Comparison of ENCODE assay signal across 17 mouse cellular contexts in genomic region chr15:86415951-86416350, GRCm38 (mm10).
DNase-seq lines count a peak whose midpoint lies in the region; ATAC-seq and TF ChIP-seq lines count a peak whose summit lies in the region.
"Had no signal": no experiment of that assay in that cellular context is flagged by ENCODE, and none has a peak within 500 bp of the region (broad histone marks: within the 10 kb centered on the region; RNA-seq: fewer than 3 reads in every experiment).

No protein-coding gene starts in this region.

- no peaks in the 10 kb centered on the region for H3K9me3 ChIP-seq in forebrain, embryonic 10.5 days
- no peaks in the 10 kb centered on the region for H3K9me3 ChIP-seq in forebrain, embryonic 15.5 days
- H3K9me3 ChIP-seq in hindbrain, embryonic 16.5 days (ENCODE audit: control insufficient read depth, low read length): no peaks in the 10 kb centered on the region
- no peaks in the 10 kb centered on the region for H3K9me3 ChIP-seq in neural tube, embryonic 13.5 days
- H3K9me3 ChIP-seq: limb, embryonic 13.5 days had no signal

- peak; percentile 21 for DNase-seq in forebrain, embryonic 10.5 days (ENCODE audit: extremely low spot score, low spot score)
- DNase-seq in spleen, postnatal 10 days (ENCODE audit: low spot score in 2 of 2): no peak
- no peak for DNase-seq in left cerebral cortex, adult 2 months (ENCODE audit: extremely low spot score in 1 of 2, low spot score in 2 of 2)
- DNase-seq in left cerebral cortex, postnatal 25 days (ENCODE audit: low spot score in 2 of 2): no peak
- DNase-seq: adrenal gland, adult 2 months; cerebellum, adult 18-20 months; heart, adult 11 months; kidney, adult 8-10 months; kidney, postnatal 36 days; layer of hippocampus, postnatal 36 days; right cerebral cortex, postnatal 25 days; thymus, adult 18-20 months had no signal

- TF ChIP-seq CTCF in left cerebral cortex, adult 2 months (IDR thresholded peaks at IDR 0.05): no peak

- no peak overlapping the region for H3K4me3 ChIP-seq in forebrain, embryonic 10.5 days
- no peak overlapping the region for H3K4me3 ChIP-seq in forebrain, embryonic 15.5 days
- no peak overlapping the region for H3K4me3 ChIP-seq in hindbrain, embryonic 16.5 days (ENCODE audit: low read length)
- H3K4me3 ChIP-seq in neural tube, embryonic 13.5 days: no peak overlapping the region
- no peak overlapping the region for H3K4me3 ChIP-seq in left cerebral cortex, adult 2 months
- H3K4me3 ChIP-seq: erythroblast, embryonic 14.5 days; limb, embryonic 13.5 days had no signal

- ATAC-seq in forebrain, embryonic 15.5 days (replicated peaks): peak; percentile 56
- ATAC-seq in hindbrain, embryonic 16.5 days: no peak; the same call in 1 of the 2 replicates
- ATAC-seq in neural tube, embryonic 13.5 days (ENCODE audit: low read depth): no peak

- peaks cover 65% of the 10 kb centered on the region for H3K4me1 ChIP-seq in forebrain, embryonic 10.5 days
- H3K4me1 ChIP-seq in forebrain, embryonic 15.5 days: peaks cover 58% of the 10 kb centered on the region
- peaks cover 28% of the 10 kb centered on the region for H3K4me1 ChIP-seq in hindbrain, embryonic 16.5 days (ENCODE audit: control insufficient read depth, insufficient read depth, low read depth, low read length)
- peaks cover 62% of the 10 kb centered on the region for H3K4me1 ChIP-seq in neural tube, embryonic 13.5 days (replicated peaks)

- H3K27me3 ChIP-seq in forebrain, embryonic 10.5 days (ENCODE audit: poor library complexity, severe bottlenecking): peaks cover 86% of the 10 kb centered on the region
- no peaks in the 10 kb centered on the region; the same call in 1 of the 2 replicates for H3K27me3 ChIP-seq in forebrain, embryonic 15.5 days
- 0 out of 2 replicates have a peak, but pooled peaks cover 2% of the 10 kb centered on the region for H3K27me3 ChIP-seq in hindbrain, embryonic 16.5 days (replicated peaks; ENCODE audit: control insufficient read depth, insufficient read depth, low read length)
- peaks cover 22% of the 10 kb centered on the region; the same call in 1 of the 2 replicates for H3K27me3 ChIP-seq in neural tube, embryonic 13.5 days
- H3K27me3 ChIP-seq: limb, embryonic 13.5 days had no signal

- no peak overlapping the region for H3K9ac ChIP-seq in forebrain, embryonic 15.5 days (replicated peaks)
- no peak overlapping the region for H3K9ac ChIP-seq in hindbrain, embryonic 16.5 days (ENCODE audit: low read depth, low read length)
- no peak overlapping the region for H3K9ac ChIP-seq in neural tube, embryonic 13.5 days
- H3K9ac ChIP-seq: limb, embryonic 13.5 days had no signal

- H3K36me3 ChIP-seq in forebrain, embryonic 10.5 days (replicated peaks): no peaks in the 10 kb centered on the region
- no peaks in the 10 kb centered on the region for H3K36me3 ChIP-seq in forebrain, embryonic 15.5 days
- no peaks in the 10 kb centered on the region for H3K36me3 ChIP-seq in hindbrain, embryonic 16.5 days (ENCODE audit: control insufficient read depth, insufficient read depth, low read length)
- H3K36me3 ChIP-seq in neural tube, embryonic 13.5 days: no peaks in the 10 kb centered on the region
- H3K36me3 ChIP-seq: limb, embryonic 13.5 days had no signal

- peak overlapping the region; percentile 78 for H3K27ac ChIP-seq in forebrain, embryonic 10.5 days
- H3K27ac ChIP-seq in forebrain, embryonic 15.5 days (replicated peaks): peak overlapping the region; percentile 68
- peak overlapping the region; percentile 44; the same call in 1 of the 2 replicates for H3K27ac ChIP-seq in hindbrain, embryonic 16.5 days (ENCODE audit: low read depth, low read length)
- H3K27ac ChIP-seq in neural tube, embryonic 13.5 days (replicated peaks): peak overlapping the region; percentile 69
- H3K27ac ChIP-seq in left cerebral cortex, adult 2 months: no peak overlapping the region
- H3K27ac ChIP-seq: limb, embryonic 13.5 days had no signal

- H3K4me2 ChIP-seq in forebrain, embryonic 15.5 days (replicated peaks): no peak overlapping the region
- no peak overlapping the region for H3K4me2 ChIP-seq in hindbrain, embryonic 16.5 days (ENCODE audit: low read length)
- no peak overlapping the region for H3K4me2 ChIP-seq in neural tube, embryonic 13.5 days
- H3K4me2 ChIP-seq: limb, embryonic 13.5 days had no signal

- intact Hi-C loops in left cerebral cortex, adult 2 months (cut with DNase I): loop anchor here (10.0 kb wide), 1 partner anchor 1129 kb away; the partner anchor contains the start of gene Fam19a5
- intact Hi-C loops in left cerebral cortex, postnatal 25 days (cut with DNase I): no loop called here

- WGBS in forebrain, embryonic 10.5 days: 35% methylated on average over 6 of the region's 6 CpGs
- WGBS in forebrain, embryonic 15.5 days: 8% methylated on average over 6 of the region's 6 CpGs
- 21% methylated on average over 6 of the region's 6 CpGs for WGBS in hindbrain, embryonic 16.5 days
- 19% methylated on average over 6 of the region's 6 CpGs for WGBS in neural tube, embryonic 13.5 days
